Mouse (Mus musculus): Measurements from ENCODE around the gene Hoxb3.

DNA sequence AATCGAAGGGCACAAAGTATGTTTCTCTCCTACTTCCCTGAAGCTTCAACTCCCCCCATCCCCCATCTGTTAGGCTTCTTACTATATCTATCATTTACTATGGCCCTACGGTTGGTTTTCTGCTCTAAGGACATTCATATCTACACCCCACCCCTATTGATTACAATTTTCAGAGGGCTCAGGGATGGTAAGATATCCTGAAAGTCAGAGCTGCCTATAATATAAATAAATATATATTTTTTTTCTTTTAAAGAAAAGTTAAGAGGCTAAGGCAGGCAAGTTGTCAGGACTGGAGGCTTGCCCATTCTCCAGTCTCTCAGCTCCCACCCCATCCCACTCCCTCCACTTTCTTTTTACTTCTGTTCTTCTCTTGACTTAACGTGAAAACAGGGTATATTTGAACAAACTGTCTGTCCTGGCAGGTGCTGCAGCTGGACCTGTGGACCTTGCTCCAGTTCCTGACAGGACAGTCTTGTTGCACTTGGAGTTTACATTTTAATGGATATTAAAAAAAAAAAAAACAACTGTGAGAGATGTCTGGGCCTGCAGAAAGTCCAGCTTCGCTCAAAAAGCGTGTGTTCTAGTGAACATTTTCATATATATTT is 23.9 kb downstream of the Hoxb3 start:
- no peak for TF ChIP-seq CTCF (IDR thresholded peaks at IDR 0.05; ENCODE audit: insufficient read depth, low read length)
- TF ChIP-seq POLR2A (IDR thresholded peaks at IDR 0.05; ENCODE audit: borderline replicate concordance, extremely low read depth, low read depth, low read length), result no peak
